In genomic region chr2:144692219-144692732, GRCm38 (mm10) we compare ENCODE assay signal across 8 mouse cellular contexts.
DNase-seq lines count a peak whose midpoint lies in the region; ATAC-seq lines count a peak whose summit lies in the region.

No protein-coding gene starts in this region.

- no peak overlapping the region for H3K4me2 ChIP-seq in forebrain, embryonic 12.5 days

- no peaks in the 10 kb centered on the region for H3K36me3 ChIP-seq in forebrain, embryonic 12.5 days (replicated peaks)

- no peak overlapping the region for H3K9ac ChIP-seq in forebrain, embryonic 12.5 days

- H3K9me3 ChIP-seq in forebrain, embryonic 12.5 days, result no peaks in the 10 kb centered on the region

- no peaks in the 10 kb centered on the region for H3K4me1 ChIP-seq in forebrain, embryonic 12.5 days

- H3K27ac ChIP-seq in forebrain, embryonic 12.5 days, result no peak overlapping the region

- H3K4me3 ChIP-seq in forebrain, embryonic 12.5 days (replicated peaks), result no peak overlapping the region

- DNase-seq in gastrocnemius, adult 18-20 months (ENCODE audit: low spot score), result peak; percentile 19
- DNase-seq in gastrocnemius, postnatal 10 days, result no peak
- peak; percentile 9 to 21 for DNase-seq in lung, adult 18-20 months
- DNase-seq in lung, postnatal 14 days, result no peak
- DNase-seq in adipocyte (ENCODE audit: low spot score), result peak; percentile 11
- DNase-seq in urinary bladder, postnatal 25 days (ENCODE audit: low spot score), result no peak

- 84% methylated on average over 8 of the region's 8 CpGs for WGBS in forebrain, embryonic 12.5 days

- no peaks in the 10 kb centered on the region for H3K27me3 ChIP-seq in forebrain, embryonic 12.5 days

- peak; percentile 88 for ATAC-seq in megakaryocyte, adult 5-6 weeks (ENCODE audit: poor library complexity, severe bottlenecking)
- ATAC-seq in forebrain, embryonic 12.5 days (ENCODE audit: low FRiP score), result no peak

Comparison
In these comparisons a context has a peak if more than half of its experiments do, and no peak if none do; other contexts are left out.
1. DNase-seq: peak in gastrocnemius, adult 18-20 months (single experiment), lung, adult 18-20 months (2 of 2) and adipocyte (single experiment); none in gastrocnemius, postnatal 10 days (single experiment), lung, postnatal 14 days (single experiment) and urinary bladder, postnatal 25 days (single experiment).